Mouse (Mus musculus) neural tube, postnatal 0 days (tissue): ENCODE measurements around the gene Plpp7. TPM values are rescaled to one million over a fixed set of nuclear protein-coding genes. Genes with fewer than 3 reads are reported as not detected.

Experiments used
- microRNA-seq: library from miRNA; unstranded; fragments of <30 nt; microRNA quantifications from one replicate; pipeline ENCODE4, GENCODE M21; 2016
- polyA plus RNA-seq: library from polyadenylated mRNA; unstranded; fragments of >200 nt; fragmentation: Nextera tagmentation; extraction: Ambion mirVana; gene quantifications from 2 replicates; pipeline ENCODE4 v1.2.1, GENCODE M21; 2015

The Plpp7 gene
- polyA plus RNA-seq = 31.2 TPM in 2 replicates

DNA sequence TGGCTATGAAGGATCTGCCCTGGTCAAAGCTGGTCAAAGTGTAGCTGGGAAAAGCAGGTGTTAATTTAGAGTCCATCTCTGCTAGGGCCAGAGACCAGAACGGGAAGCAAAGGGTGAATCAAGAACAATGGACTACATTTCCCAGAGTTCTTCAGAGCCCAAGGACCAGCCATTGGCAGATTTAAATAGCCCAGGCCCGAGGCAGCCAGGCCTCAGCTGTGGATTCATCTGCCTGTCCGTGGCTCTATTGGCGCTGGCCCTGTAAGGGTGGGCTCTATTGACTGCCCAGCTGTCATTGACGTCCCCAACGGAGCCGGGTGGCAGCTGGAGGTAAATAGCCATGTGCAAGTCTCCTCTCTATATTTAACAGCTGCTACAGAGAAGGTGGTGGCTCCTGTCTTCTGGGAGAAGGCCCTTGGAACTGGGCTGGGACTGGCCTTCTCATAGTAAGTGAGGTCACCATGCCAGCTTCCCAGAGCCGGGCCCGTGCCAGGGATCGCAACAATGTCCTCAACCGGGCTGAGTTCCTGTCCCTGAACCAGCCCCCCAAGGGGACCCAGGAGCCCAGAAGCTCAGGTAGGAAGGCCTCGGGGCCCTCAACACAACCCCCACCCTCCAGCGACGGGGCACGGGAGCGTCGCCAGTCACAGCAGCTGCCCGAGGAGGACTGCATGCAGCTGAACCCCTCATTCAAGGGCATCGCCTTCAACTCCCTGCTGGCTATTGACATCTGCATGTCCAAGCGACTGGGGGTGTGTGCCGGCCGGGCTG, at the start of gene Plpp7:
TSS of gene Plpp7 (plus strand) at position 178 of the 771 bp plus-strand sequence.

DNA sequence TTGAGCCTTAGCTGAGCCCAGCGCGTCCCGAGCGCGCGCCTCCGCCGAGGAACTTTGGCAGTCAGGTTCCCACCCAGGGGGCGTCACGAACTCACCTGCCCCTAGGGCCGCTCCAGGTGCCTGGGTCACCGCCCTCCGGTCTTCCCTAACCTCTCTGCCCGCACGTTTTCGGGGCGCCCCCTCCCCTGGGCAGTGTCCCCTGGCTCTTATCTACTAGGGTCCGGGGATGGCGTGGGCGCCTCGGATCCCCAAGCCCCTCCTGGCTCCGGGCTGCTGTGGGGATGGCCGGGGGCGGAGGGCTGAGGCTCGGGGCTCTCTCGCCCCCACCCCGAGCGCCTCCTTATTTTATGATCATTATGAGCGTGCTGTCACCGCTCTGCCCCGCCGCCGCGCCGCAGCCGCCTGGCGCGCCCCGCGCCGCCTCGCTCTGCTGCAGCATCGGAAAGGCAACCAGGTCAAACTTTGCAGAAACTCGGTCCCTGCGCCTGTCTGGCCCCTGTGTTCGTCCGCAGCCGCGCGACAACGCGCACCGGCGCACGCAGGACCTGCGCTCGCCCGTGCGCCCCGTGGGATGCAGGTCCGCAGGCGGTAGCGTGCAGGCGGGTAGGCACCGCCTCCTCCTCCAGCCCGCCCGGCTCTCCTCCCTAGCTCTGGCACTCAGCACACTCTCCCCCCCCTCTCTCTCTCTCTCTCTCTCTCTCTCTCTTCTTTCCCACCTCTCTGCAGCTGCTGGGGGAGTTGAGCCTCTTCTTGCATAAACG, 11.0 kb upstream of the Plpp7 start, which contains the start of gene Fam78a:
TSS of gene Fam78a (minus strand) at position 747 of the 761 bp plus-strand sequence.

GRCm38 (mm10) chr2:32150924-32151659, 55.8 kb downstream of the Plpp7 start, which contains the start of gene Prrc2b:
TSS of gene Prrc2b (plus strand) at chr2:32151082.

Small RNA genes within 50 kb of the gene (microRNA-seq; reads per million reads assigned to microRNA genes)
- gene Mir7674 = not detected

Other genes starting within 250 kb of the Plpp7 start
- gene Fibcd1, start 249.5 kb upstream of the Plpp7 start, polyA plus RNA-seq = 5.5 and 5.7 TPM in 2 replicates
- gene Lamc3, start 208.2 kb upstream of the Plpp7 start, polyA plus RNA-seq = 2.0 and 2.5 TPM in 2 replicates
- 15.9 and 16.9 TPM in 2 replicates for gene Aif1l, start 145.4 kb upstream of the Plpp7 start, polyA plus RNA-seq
- gene Nup214, start 121.1 kb upstream of the Plpp7 start, polyA plus RNA-seq = 60.2 and 64.6 TPM in 2 replicates
- 0.71 and 0.75 TPM in 2 replicates for gene Fam78a, start 10.7 kb upstream of the Plpp7 start, polyA plus RNA-seq
- gene Prrc2b, start 55.6 kb downstream of the Plpp7 start, polyA plus RNA-seq = 49.8 and 72.2 TPM in 2 replicates
- gene Pomt1, start 141.1 kb downstream of the Plpp7 start, polyA plus RNA-seq = 20.3 and 22.4 TPM in 2 replicates
- gene Uck1, start 164.6 kb downstream of the Plpp7 start, polyA plus RNA-seq = 89.7 and 106 TPM in 2 replicates
- gene Golga2, start 191.9 kb downstream of the Plpp7 start, polyA plus RNA-seq = 22.7 and 26.8 TPM in 2 replicates
- gene Swi5, start 192.5 kb downstream of the Plpp7 start, polyA plus RNA-seq = 488 and 494 TPM in 2 replicates